Mouse (Mus musculus) MEL (cell line): ENCODE measurements around the gene Tcirg1. TPM values are rescaled to one million over a fixed set of nuclear protein-coding genes. Genes with fewer than 3 reads are reported as not detected.

ENCODE experiments used
- DNase-seq: peaks from one replicate; pipeline ENCODE4 v3.0.0; 2011; ENCODE audit warnings: low read depth, low spot score
- H3K27ac ChIP-seq: 2 replicates; pipeline ENCODE4 v1.5.1; 2012; ENCODE audit warnings: low read depth, mild to moderate bottlenecking, control low read depth, low read length, moderate library complexity; ENCODE audit not compliant: control insufficient read depth
- H3K27me3 ChIP-seq, 2 experiments: fragments of 150-350 bp in 1 of 2; sonication (generic) in 1 of 2; 2 replicates each; pipeline ENCODE4 v1.6.1; 2012; ENCODE audit warnings: low read length in 2 of 2, mild to moderate bottlenecking in 2 of 2, improper control_type of control experiment in 1 of 2, moderate library complexity in 1 of 2; ENCODE audit not compliant: insufficient read depth in 2 of 2, control insufficient read depth in 1 of 2
- H3K36me3 ChIP-seq, 2 experiments: 2 replicates each; pipeline ENCODE4 v1.6.1; 2012 to 2014; ENCODE audit warnings: low read length in 2 of 2, improper control_type of control experiment in 1 of 2, inconsistent platforms in 1 of 2, mild to moderate bottlenecking in 1 of 2; ENCODE audit not compliant: insufficient read depth in 2 of 2, control insufficient read depth in 1 of 2
- H3K4me1 ChIP-seq, 2 experiments: fragments of 150-350 bp in 1 of 2; sonication (generic) in 1 of 2; 2 replicates each; pipeline ENCODE4 v1.6.1; 2012; ENCODE audit warnings: low read length in 2 of 2, improper control_type of control experiment in 1 of 2, mild to moderate bottlenecking in 1 of 2; ENCODE audit not compliant: insufficient read depth in 2 of 2, control insufficient read depth in 1 of 2
- H3K4me3 ChIP-seq, 2 experiments: fragments of 150-350 bp in 1 of 2; sonication (generic) in 1 of 2; 2 replicates each; pipeline ENCODE4 v1.5.1; 2012; ENCODE audit warnings: low read depth in 2 of 2, low read length in 2 of 2, mild to moderate bottlenecking in 2 of 2, moderate library complexity in 2 of 2, control low read depth in 1 of 2, improper control_type of control experiment in 1 of 2; ENCODE audit not compliant: control insufficient read depth in 1 of 2, insufficient read depth in 1 of 2
- H3K79me2 ChIP-seq: 2 replicates; pipeline ENCODE4 v1.6.1; 2012; ENCODE audit warnings: mild to moderate bottlenecking, low read length, moderate library complexity; ENCODE audit not compliant: control insufficient read depth, poor library complexity, insufficient read depth
- H3K9ac ChIP-seq: 2 replicates; pipeline ENCODE4 v1.6.1; 2012; ENCODE audit warnings: low read depth, mild to moderate bottlenecking, control low read depth, low read length, moderate library complexity; ENCODE audit not compliant: control insufficient read depth, poor library complexity, severe bottlenecking
- H3K9me3 ChIP-seq: fragments of 150-350 bp; sonication (generic); replicated peaks from 2 replicates; pipeline ENCODE4 v1.6.1; 2012; ENCODE audit warnings: mild to moderate bottlenecking, low read length, improper control_type of control experiment, moderate library complexity; ENCODE audit not compliant: insufficient read depth
- BHLHE40 ChIP-seq: IDR thresholded peaks from 2 replicates; pipeline ENCODE4 v1.6.1; 2012; ENCODE audit warnings: low read depth, mild to moderate bottlenecking, inconsistent platforms, low read length, improper control_type of control experiment, borderline replicate concordance
- JUND ChIP-seq: IDR thresholded peaks from 2 replicates; pipeline ENCODE4 v1.6.1; 2011; ENCODE audit warnings: low read depth, mild to moderate bottlenecking, improper control_type of control experiment, low read length
- KAT2A ChIP-seq: conservative IDR thresholded peaks from 2 replicates; pipeline ENCODE4 v1.6.1; 2012; ENCODE audit warnings: low read depth, low read length, improper control_type of control experiment, inconsistent platforms
- MAFK ChIP-seq: IDR thresholded peaks from 2 replicates; pipeline ENCODE4 v1.6.1; 2011; ENCODE audit warnings: low read depth, mild to moderate bottlenecking, low read length, improper control_type of control experiment, borderline replicate concordance
- MAZ ChIP-seq: IDR thresholded peaks from 2 replicates; pipeline ENCODE4 v1.6.1; 2012; ENCODE audit warnings: low read depth, mild to moderate bottlenecking, inconsistent platforms, low read length, improper control_type of control experiment
- MYB ChIP-seq: IDR thresholded peaks from 2 replicates; pipeline ENCODE4 v1.6.1; 2011; ENCODE audit warnings: mild to moderate bottlenecking, low read depth, low read length, improper control_type of control experiment
- NELFE ChIP-seq: IDR thresholded peaks from 2 replicates; pipeline ENCODE4 v1.6.1; 2011; ENCODE audit warnings: low read depth, low read length, improper control_type of control experiment
- POLR2A ChIP-seq, 2 experiments: IDR thresholded peaks; 2 replicates each; pipeline ENCODE4 v1.6.1; 2011 to 2012; ENCODE audit warnings: low read length in 2 of 2, mild to moderate bottlenecking in 2 of 2, control low read depth in 1 of 2, improper control_type of control experiment in 1 of 2, low read depth in 1 of 2, moderate library complexity in 1 of 2; ENCODE audit not compliant: control insufficient read depth in 1 of 2, insufficient read depth in 1 of 2, poor library complexity in 1 of 2
- POLR2AphosphoS2 ChIP-seq: IDR thresholded peaks from 2 replicates; pipeline ENCODE4 v1.6.1; 2011; ENCODE audit warnings: low read length, improper control_type of control experiment
- POLR2AphosphoS5 ChIP-seq: IDR thresholded peaks from 2 replicates; pipeline ENCODE4 v1.6.1; 2012; ENCODE audit warnings: low read depth, borderline replicate concordance, mild to moderate bottlenecking, inconsistent platforms, low read length, moderate library complexity, mixed read lengths
- RCOR1 ChIP-seq: IDR thresholded peaks from 2 replicates; pipeline ENCODE4 v1.6.1; 2012; ENCODE audit warnings: low read depth, mild to moderate bottlenecking, inconsistent platforms, low read length, improper control_type of control experiment
- SIN3A ChIP-seq: IDR thresholded peaks from 2 replicates; pipeline ENCODE4 v1.6.1; 2012; ENCODE audit warnings: low read length, improper control_type of control experiment, inconsistent platforms
- SMC3 ChIP-seq: IDR thresholded peaks from 2 replicates; pipeline ENCODE4 v1.6.1; 2011; ENCODE audit warnings: low read depth, low read length, improper control_type of control experiment
- TBP ChIP-seq: IDR thresholded peaks from 2 replicates; pipeline ENCODE4 v1.8.0; 2011; ENCODE audit warnings: low read depth, low read length, improper control_type of control experiment
- TCF12 ChIP-seq: IDR thresholded peaks from 2 replicates; pipeline ENCODE4 v1.6.1; 2014; ENCODE audit warnings: low read depth, mild to moderate bottlenecking, inconsistent platforms, low read length, improper control_type of control experiment, moderate library complexity
- USF1 ChIP-seq: IDR thresholded peaks from 2 replicates; pipeline ENCODE4 v1.6.1; 2014; ENCODE audit warnings: low read depth, mild to moderate bottlenecking, inconsistent platforms, low read length, improper control_type of control experiment, moderate library complexity
- USF2 ChIP-seq, 2 experiments: IDR thresholded peaks; 2 replicates each; pipeline ENCODE4 v1.6.1; 2011 to 2012; ENCODE audit warnings: improper control_type of control experiment in 2 of 2, low read length in 2 of 2, borderline replicate concordance in 1 of 2, inconsistent platforms in 1 of 2, low read depth in 1 of 2, mild to moderate bottlenecking in 1 of 2; ENCODE audit not compliant: insufficient read depth in 1 of 2
- ZC3H11A ChIP-seq: IDR thresholded peaks from 2 replicates; pipeline ENCODE4 v1.6.1; 2012; ENCODE audit warnings: low read depth, mild to moderate bottlenecking, inconsistent platforms, low read length, improper control_type of control experiment
- ZMIZ1 ChIP-seq: IDR thresholded peaks from 2 replicates; pipeline ENCODE4 v1.6.1; 2012; ENCODE audit warnings: low read depth, mild to moderate bottlenecking, inconsistent platforms, low read length, improper control_type of control experiment, moderate library complexity
- polyA plus RNA-seq, 2 experiments: library from polyadenylated mRNA; stranded (reverse) in 1 of 2; unstranded in 1 of 2; fragments of >175 nt in 1 of 2; fragments of >200 nt in 1 of 2; gene quantifications; 2 replicates each; pipeline versions ENCODE4 v1.2.1 to v1.2.4; 2012; ENCODE audit warnings: low replicate concordance in 2 of 2, low read depth in 1 of 2; ENCODE audit not compliant: insufficient read length in 2 of 2, insufficient read depth in 1 of 2, missing spikeins in 1 of 2
- total RNA-seq: library from RNA; depleted of rRNA; stranded (reverse); fragments of 300-350 nt; gene quantifications from 2 replicates; pipeline ENCODE4 v1.2.3, GENCODE M21; 2012; rRNA removed

Gene Tcirg1
- total RNA-seq (17.0 and 21.4 TPM in 2 replicates), polyA plus RNA-seq (10 to 100 TPM in 1 of 2 experiments, not detected in 1; 32.6 TPM)

DNA sequence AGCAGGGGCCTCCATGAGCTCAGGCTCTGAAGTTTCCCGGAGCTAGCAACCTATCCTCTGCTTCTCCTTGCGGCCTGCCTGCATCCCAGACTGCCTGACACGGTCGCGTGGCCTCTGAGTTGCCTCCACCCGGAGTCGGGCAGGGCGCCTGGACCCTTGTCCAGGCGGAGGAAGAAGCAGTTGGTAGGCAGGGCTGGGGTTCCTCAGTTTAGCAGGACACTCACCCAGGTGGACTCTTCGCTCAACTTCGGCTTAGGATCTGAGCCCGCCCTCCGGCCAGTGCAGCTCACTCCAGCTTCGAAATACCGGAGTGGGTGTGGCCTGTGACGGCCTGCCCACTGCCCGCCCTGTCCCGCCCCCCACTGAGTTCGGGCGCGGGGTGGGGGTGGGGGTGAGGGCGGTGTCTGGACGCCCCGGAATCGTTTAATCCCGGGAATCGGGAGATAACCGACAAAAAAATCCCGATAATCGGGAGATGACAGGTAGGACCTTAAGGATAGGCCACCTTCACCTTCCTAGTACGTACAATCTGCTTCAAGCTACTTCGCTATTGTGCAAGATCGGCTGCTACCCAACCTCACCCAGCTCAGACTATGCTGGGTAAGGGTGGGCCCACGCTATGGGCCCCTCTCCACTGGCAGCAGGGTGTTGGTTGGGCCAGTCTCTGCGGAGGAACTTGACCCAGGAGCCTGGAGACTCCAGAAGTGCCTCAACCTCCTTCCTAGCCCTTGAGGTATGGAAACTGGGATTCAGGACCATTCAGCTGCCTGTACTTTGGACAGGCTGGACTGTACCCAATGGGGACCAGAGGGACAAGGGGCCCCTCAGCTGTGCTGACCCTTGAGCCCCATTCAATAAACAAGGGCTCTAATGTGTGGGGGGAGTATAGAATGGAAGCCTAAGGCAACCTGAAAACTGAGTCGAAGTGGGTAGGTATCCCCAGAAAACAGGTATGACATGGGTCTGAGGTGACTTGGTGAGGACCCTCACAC lies at the start of gene Tcirg1:
Gene Tcirg1 (minus strand): TSS at position 339 of the 992 bp plus-strand sequence.
- TF ChIP-seq TBP = 0 out of 2 replicates have a peak, but pooled peaks have one; percentile 18
- TF ChIP-seq USF2 (IDR thresholded peaks at IDR 0.05; ENCODE audit: borderline replicate concordance in 1 of 2, insufficient read depth in 1 of 2, low read depth in 1 of 2, low read length in 2 of 2) = no peak
- peak; percentile 51; the same call in 1 of the 2 replicates for TF ChIP-seq POLR2AphosphoS2
- no peak for TF ChIP-seq KAT2A
- TF ChIP-seq BHLHE40 = no peak
- TF ChIP-seq NELFE = peak; percentile 50; the same call in 1 of the 2 replicates
- TF ChIP-seq MYB = no peak
- TF ChIP-seq MAZ = 0 out of 2 replicates have a peak, but pooled peaks have one; percentile 48
- TF ChIP-seq USF1 = no peak
- TF ChIP-seq POLR2AphosphoS5 = no peak
- peak; percentile 21 to 57; a peak in 1 of 4 replicates for TF ChIP-seq POLR2A (IDR thresholded peaks at IDR 0.05; ENCODE audit: control insufficient read depth in 1 of 2, insufficient read depth in 1 of 2, low read depth in 1 of 2, low read length in 2 of 2, poor library complexity in 1 of 2)
- TF ChIP-seq ZMIZ1 = 0 out of 2 replicates have a peak, but pooled peaks have one; percentile 24
- TF ChIP-seq ZC3H11A = no peak
- no peak for TF ChIP-seq SMC3
- TF ChIP-seq SIN3A = peak; percentile 51; the same call in 1 of the 2 replicates
- TF ChIP-seq RCOR1 = no peak
- no peak for TF ChIP-seq MAFK
- TF ChIP-seq JUND = no peak
- no peak for TF ChIP-seq TCF12
- Histone ChIP-seq H3K27me3 (no peaks in the 10 kb centered on the region), H3K27ac (no peak within 1 kb of the TSS; the same call in 1 of the 2 replicates), H3K4me3 (peak within 1 kb of the TSS; percentile 94 to 98), H3K9ac (peak within 1 kb of the TSS; percentile 84), H3K79me2 (peaks cover 4% of the 10 kb centered on the region), H3K9me3 (no peaks in the 10 kb centered on the region), H3K4me1 (peaks cover 0 to 28% of the 10 kb centered on the region in 2 experiments; a peak in 3 of 4 replicates), H3K36me3 (peaks cover 0 to 15% of the 10 kb centered on the region in 2 experiments; a peak in 2 of 4 replicates)
- DNase-seq = peak; percentile 75
